Mouse (Mus musculus): Measurements from ENCODE around the gene Med27. TPM values are rescaled to one million over a fixed set of nuclear protein-coding genes. Genes with fewer than 3 reads are reported as not detected.

The Med27 gene
- polyA plus RNA-seq, 1 experiment from 2014 or later, result 13.0 TPM

DNA sequence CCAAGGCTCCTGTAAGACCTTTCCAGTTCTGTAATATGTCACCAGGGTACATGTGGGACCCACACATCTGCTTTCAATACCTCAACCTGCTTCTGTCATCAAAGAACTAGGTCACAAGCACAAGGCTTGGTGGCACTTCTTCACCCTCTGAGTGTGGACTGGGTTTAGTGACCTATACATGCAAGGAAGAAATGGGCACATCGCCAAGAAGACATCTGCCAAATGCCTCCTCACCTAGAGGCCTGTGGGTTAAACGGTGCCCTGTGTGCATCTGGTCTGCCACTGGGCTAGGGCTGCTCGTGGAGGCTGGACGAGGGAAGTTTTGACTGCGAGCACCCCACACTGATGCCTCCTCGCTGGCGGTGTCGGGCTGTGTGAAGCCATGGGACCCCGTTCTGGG is 189.9 kb downstream of the Med27 start:
- Histone ChIP-seq H3K36me3 (replicated peaks; ENCODE audit: insufficient read depth, low read length) (no peaks in the 10 kb centered on the region), H3K4me1 (ENCODE audit: insufficient read depth) (no peaks in the 10 kb centered on the region), H3K27ac (ENCODE audit: low read depth) (no peak overlapping the region), H3K27me3 (ENCODE audit: insufficient read depth, low read length) (no peaks in the 10 kb centered on the region), H3K9me3 (ENCODE audit: low read length) (no peaks in the 10 kb centered on the region), H3K4me3 (ENCODE audit: low read depth, low read length) (no peak overlapping the region), H3K4me2 (ENCODE audit: low read depth, low read length) (no peak overlapping the region), H3K9ac (replicated peaks) (no peak overlapping the region)
- 84% methylated on average over 9 of the region's 9 CpGs for WGBS (ENCODE audit: insufficient replicate concordance)
- TF ChIP-seq CTCF (IDR thresholded peaks at IDR 0.05; ENCODE audit: low read depth), result no peak
- no peak for ATAC-seq
- no peak for DNase-seq

DNA sequence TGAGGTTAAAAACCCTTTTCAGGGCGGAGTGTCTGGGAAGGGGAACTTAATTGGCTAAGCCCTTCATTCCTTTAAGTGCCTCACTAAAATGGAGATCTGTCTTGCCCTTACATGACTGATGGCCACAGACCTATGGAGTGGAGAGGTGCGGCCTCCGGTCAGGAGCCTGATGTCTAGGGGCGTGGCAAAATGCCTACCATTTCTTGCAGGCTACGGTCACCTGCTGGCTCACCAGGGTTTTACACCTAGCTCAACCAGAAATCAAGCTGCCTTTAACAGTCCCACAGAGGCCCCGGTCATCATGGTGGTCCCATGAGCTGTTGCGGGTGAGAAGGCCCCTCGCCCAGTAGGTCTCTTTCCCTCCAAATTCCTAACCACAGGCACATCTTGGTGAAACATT is 190.7 kb downstream of the Med27 start:
- H3K9me3 ChIP-seq (ENCODE audit: low read length), result no peaks in the 10 kb centered on the region
- no peak overlapping the region for H3K9ac ChIP-seq (replicated peaks)
- no peak for DNase-seq
- WGBS (ENCODE audit: insufficient replicate concordance), result 59% methylated on average over 8 of the region's 8 CpGs
- peak; percentile 23 for TF ChIP-seq CTCF (IDR thresholded peaks at IDR 0.05; ENCODE audit: low read depth)
- TF ChIP-seq EP300 (IDR thresholded peaks at IDR 0.05; ENCODE audit: low read depth), result no peak
- no peak overlapping the region for H3K4me3 ChIP-seq (ENCODE audit: low read depth, low read length)
- ATAC-seq, result no peak
- H3K36me3 ChIP-seq (replicated peaks; ENCODE audit: insufficient read depth, low read length), result no peaks in the 10 kb centered on the region
- no peak overlapping the region for H3K27ac ChIP-seq (ENCODE audit: low read depth)
- H3K27me3 ChIP-seq (ENCODE audit: insufficient read depth, low read length), result no peaks in the 10 kb centered on the region
- no peaks in the 10 kb centered on the region for H3K4me1 ChIP-seq (ENCODE audit: insufficient read depth)
- no peak overlapping the region for H3K4me2 ChIP-seq (ENCODE audit: low read depth, low read length)

DNA sequence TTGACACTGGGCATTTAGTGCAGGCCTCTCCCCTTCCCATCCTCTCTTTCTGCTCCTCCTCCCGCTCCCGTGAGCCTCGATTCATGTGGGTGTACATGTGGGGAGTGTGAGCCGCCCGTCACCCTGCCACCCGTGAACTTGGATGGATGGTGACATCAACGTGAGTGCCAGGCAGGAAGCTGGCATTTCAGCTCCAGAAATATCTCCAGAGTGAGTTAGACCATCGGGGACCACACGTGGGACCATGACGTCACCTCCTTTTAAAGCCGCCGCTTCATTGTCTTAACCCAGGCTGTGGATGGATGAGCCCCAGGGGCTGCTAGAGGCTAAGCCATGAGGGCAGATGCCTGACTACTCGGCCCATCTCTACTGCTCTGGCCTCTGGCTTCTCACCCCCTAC is 195.4 kb downstream of the Med27 start:
- Histone ChIP-seq H3K4me2 (ENCODE audit: low read depth, low read length) (no peak overlapping the region), H3K27ac (ENCODE audit: low read depth) (no peak overlapping the region), H3K36me3 (replicated peaks; ENCODE audit: insufficient read depth, low read length) (no peaks in the 10 kb centered on the region), H3K27me3 (ENCODE audit: insufficient read depth, low read length) (no peaks in the 10 kb centered on the region), H3K4me3 (ENCODE audit: low read depth, low read length) (no peak overlapping the region), H3K4me1 (ENCODE audit: insufficient read depth) (no peaks in the 10 kb centered on the region), H3K9ac (replicated peaks) (no peak overlapping the region), H3K9me3 (ENCODE audit: low read length) (no peaks in the 10 kb centered on the region)
- TF ChIP-seq CTCF (IDR thresholded peaks at IDR 0.05; ENCODE audit: low read depth) (no peak), EP300 (IDR thresholded peaks at IDR 0.05; ENCODE audit: low read depth) (no peak)
- ATAC-seq, result no peak
- no peak for DNase-seq
- WGBS (ENCODE audit: insufficient replicate concordance), result 68% methylated on average over 13 of the region's 13 CpGs

DNA sequence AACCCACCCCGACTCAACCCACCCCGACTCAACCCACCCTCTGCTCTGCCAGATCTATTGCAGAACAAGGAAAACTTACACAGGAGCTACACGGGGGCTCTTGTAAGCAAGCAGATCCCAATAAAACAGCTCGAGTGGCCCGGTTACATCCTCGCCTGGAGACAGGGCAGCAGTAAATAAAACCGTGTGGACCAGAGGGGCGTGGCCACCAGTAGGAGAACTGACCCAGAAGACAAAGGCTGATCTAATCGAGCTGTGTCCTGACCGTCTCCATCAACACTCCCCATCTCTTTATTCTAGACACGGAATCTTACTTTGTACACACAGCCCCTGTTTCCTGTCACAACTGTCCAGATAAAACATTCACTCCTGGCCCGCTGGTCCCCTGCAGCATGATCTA is 200.0 kb downstream of the Med27 start:
- DNase-seq (no peak), ATAC-seq (no peak)
- Histone ChIP-seq H3K27me3 (ENCODE audit: insufficient read depth, low read length) (no peaks in the 10 kb centered on the region), H3K4me2 (ENCODE audit: low read depth, low read length) (no peak overlapping the region), H3K4me1 (ENCODE audit: insufficient read depth) (no peaks in the 10 kb centered on the region), H3K9ac (replicated peaks) (no peak overlapping the region), H3K36me3 (replicated peaks; ENCODE audit: insufficient read depth, low read length) (no peaks in the 10 kb centered on the region), H3K27ac (ENCODE audit: low read depth) (no peak overlapping the region), H3K4me3 (ENCODE audit: low read depth, low read length) (no peak overlapping the region), H3K9me3 (ENCODE audit: low read length) (no peaks in the 10 kb centered on the region)
- 15% methylated on average over 12 of the region's 12 CpGs for WGBS (ENCODE audit: insufficient replicate concordance)
- TF ChIP-seq CTCF (IDR thresholded peaks at IDR 0.05; ENCODE audit: low read depth) (no peak), EP300 (IDR thresholded peaks at IDR 0.05; ENCODE audit: low read depth) (no peak)

DNA sequence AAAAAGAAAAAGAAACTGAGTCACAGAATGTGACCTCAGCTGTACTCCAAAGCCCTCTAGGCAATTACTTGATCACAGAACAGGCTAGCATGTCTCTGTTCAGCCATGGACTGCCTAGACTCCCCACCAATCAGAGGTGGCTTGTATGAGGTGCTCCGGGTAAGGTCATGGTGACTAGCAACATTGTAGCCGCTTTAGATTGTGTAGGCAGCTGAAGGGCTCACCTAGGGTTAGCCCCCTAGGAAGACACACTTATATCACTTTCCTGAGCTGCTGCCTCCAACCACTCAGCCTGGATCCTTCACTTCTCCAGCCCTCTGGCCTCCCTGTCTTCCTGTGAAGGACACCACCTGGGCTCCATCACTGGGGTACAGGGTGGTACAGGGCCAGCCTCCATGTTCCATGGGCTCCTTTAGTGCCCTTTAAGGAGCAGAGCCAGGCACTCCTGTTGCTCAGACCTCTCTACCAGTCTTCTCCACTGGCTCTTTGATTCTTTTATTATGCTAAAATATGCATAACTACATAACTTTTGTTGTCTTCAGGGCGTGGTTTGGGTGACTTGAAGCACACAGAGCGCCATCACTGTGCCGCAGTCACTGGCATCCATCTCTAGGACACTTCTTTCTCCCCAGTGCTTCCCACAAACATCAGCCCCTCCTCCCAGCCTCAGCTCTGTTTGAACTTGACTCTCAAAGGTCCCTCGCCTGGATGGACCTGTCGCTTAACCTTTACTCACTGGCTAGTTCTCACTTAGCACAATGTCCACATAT is 205.4 kb downstream of the Med27 start:
- no peak overlapping the region for H3K4me3 ChIP-seq (ENCODE audit: low read depth, low read length)
- TF ChIP-seq CTCF (IDR thresholded peaks at IDR 0.05; ENCODE audit: low read depth) (no peak), EP300 (IDR thresholded peaks at IDR 0.05; ENCODE audit: low read depth) (no peak)
- H3K9ac ChIP-seq (replicated peaks), result no peak overlapping the region
- DNase-seq (no peak), ATAC-seq (no peak)
- no peaks in the 10 kb centered on the region for H3K9me3 ChIP-seq (ENCODE audit: low read length)
- 65% methylated on average over 7 of the region's 7 CpGs for WGBS (ENCODE audit: insufficient replicate concordance)
- H3K4me2 ChIP-seq (ENCODE audit: low read depth, low read length), result no peak overlapping the region
- H3K27ac ChIP-seq (ENCODE audit: low read depth), result no peak overlapping the region
- no peaks in the 10 kb centered on the region for H3K27me3 ChIP-seq (ENCODE audit: insufficient read depth, low read length)
- no peaks in the 10 kb centered on the region for H3K36me3 ChIP-seq (replicated peaks; ENCODE audit: insufficient read depth, low read length)
- H3K4me1 ChIP-seq (ENCODE audit: insufficient read depth), result no peaks in the 10 kb centered on the region

DNA sequence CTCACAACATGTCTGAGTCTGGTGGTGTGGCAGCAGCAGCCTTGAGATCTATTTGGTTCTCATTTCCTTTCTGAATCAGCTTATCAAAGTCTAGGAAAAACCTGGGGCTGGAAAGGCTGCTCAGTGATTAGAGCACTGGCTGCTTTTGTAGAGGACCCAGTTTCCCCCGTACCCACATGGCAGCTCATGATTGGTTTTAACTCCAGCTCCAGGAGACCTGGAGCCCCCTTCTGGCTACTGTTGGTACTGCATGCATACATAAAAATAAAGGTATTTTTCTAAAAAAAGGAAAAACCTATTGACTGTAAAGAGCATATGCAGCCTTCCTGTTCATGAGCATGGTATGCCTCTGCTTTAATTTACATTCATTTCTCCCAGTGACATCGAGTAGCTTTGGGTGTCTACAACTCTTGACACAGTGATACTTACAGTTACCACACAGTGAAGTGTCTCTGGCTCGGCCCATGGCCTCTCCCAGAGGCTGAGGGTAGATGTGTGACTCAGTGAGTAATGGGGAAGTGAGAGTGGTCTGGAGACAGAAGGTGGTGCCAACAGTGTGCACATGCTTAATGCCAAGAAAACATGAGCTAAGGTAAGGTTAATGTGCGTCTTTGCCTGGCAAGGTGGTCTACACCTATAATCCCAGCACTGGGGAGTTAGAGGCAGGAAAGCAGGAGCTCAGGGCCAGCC is 207.5 kb downstream of the Med27 start:
- Histone ChIP-seq H3K27me3 (ENCODE audit: insufficient read depth, low read length) (no peaks in the 10 kb centered on the region), H3K4me1 (ENCODE audit: insufficient read depth) (no peaks in the 10 kb centered on the region), H3K4me3 (ENCODE audit: low read depth, low read length) (no peak overlapping the region), H3K4me2 (ENCODE audit: low read depth, low read length) (no peak overlapping the region), H3K27ac (ENCODE audit: low read depth) (no peak overlapping the region), H3K36me3 (replicated peaks; ENCODE audit: insufficient read depth, low read length) (no peaks in the 10 kb centered on the region), H3K9me3 (ENCODE audit: low read length) (no peaks in the 10 kb centered on the region), H3K9ac (replicated peaks) (no peak overlapping the region)
- DNase-seq (peak; percentile 34), ATAC-seq (no peak)
- TF ChIP-seq CTCF (IDR thresholded peaks at IDR 0.05; ENCODE audit: low read depth) (peak; percentile 77), EP300 (IDR thresholded peaks at IDR 0.05; ENCODE audit: low read depth) (no peak)
- WGBS (ENCODE audit: insufficient replicate concordance), result 56% methylated on average over 4 of the region's 4 CpGs
